Mouse (Mus musculus) heart, embryonic 14.5 days (tissue): ENCODE data around the gene Galnt17. TPM values are rescaled to one million over a fixed set of nuclear protein-coding genes. Genes with fewer than 3 reads are reported as not detected.

Experiments
- ATAC-seq: fragments of 200-750 bp; cut with Nextera tagmentation; 2 replicates; pipeline ENCODE4 v1.8.0; 2017; ENCODE audit warnings: low read depth, moderate TSS enrichment; ENCODE audit not compliant: insufficient number of reproducible peaks, insufficient read depth, low FRiP score
- H3K27ac ChIP-seq, 2 experiments: fragments of 200-500 bp in 1 of 2; fragments of 300-500 bp in 1 of 2; sonication (generic) in 1 of 2; replicated peaks in 1 of 2; 2 replicates each; pipeline ENCODE4 v1.5.1; 2012 to 2014; ENCODE audit warnings: low read depth in 2 of 2, low read length in 2 of 2, control low read depth in 1 of 2, mild to moderate bottlenecking in 1 of 2, mixed read lengths in 1 of 2; ENCODE audit not compliant: control insufficient read depth in 1 of 2, insufficient read depth in 1 of 2
- H3K27me3 ChIP-seq: fragments of 300-500 bp; sonication (generic); 2 replicates; pipeline ENCODE4 v1.6.1; 2014; ENCODE audit warnings: mild to moderate bottlenecking, low read length, control low read depth; ENCODE audit not compliant: control insufficient read depth, insufficient read depth
- H3K36me3 ChIP-seq: fragments of 300-500 bp; sonication (generic); 2 replicates; pipeline ENCODE4 v1.6.1; 2014; ENCODE audit warnings: mild to moderate bottlenecking, control low read depth, low read length, mixed read lengths; ENCODE audit not compliant: control insufficient read depth, insufficient read depth
- H3K4me1 ChIP-seq, 2 experiments: fragments of 200-500 bp in 1 of 2; fragments of 300-500 bp in 1 of 2; sonication (generic) in 1 of 2; 2 replicates each; pipeline ENCODE4 v1.6.1; 2012 to 2014; ENCODE audit warnings: low read length in 2 of 2, control low read depth in 1 of 2, mixed read lengths in 1 of 2; ENCODE audit not compliant: control insufficient read depth in 2 of 2, insufficient read depth in 2 of 2
- H3K4me2 ChIP-seq: fragments of 300-500 bp; sonication (generic); 2 replicates; pipeline ENCODE4 v1.6.1; 2014; ENCODE audit warnings: mild to moderate bottlenecking, low read length
- H3K4me3 ChIP-seq, 2 experiments: fragments of 200-500 bp in 1 of 2; fragments of 300-500 bp in 1 of 2; sonication (generic) in 1 of 2; 2 replicates each; pipeline ENCODE4 v1.5.1; 2012 to 2014; ENCODE audit warnings: low read length in 2 of 2, mild to moderate bottlenecking in 2 of 2, control low read depth in 1 of 2, low read depth in 1 of 2, moderate library complexity in 1 of 2; ENCODE audit not compliant: control insufficient read depth in 1 of 2, insufficient read depth in 1 of 2
- H3K9ac ChIP-seq: fragments of 300-500 bp; sonication (generic); 2 replicates; pipeline ENCODE4 v1.6.1; 2014; ENCODE audit warnings: mild to moderate bottlenecking, low read length
- H3K9me3 ChIP-seq: fragments of 300-500 bp; sonication (generic); 2 replicates; pipeline ENCODE4 v1.6.1; 2016; ENCODE audit warnings: low read length, control low read depth; ENCODE audit not compliant: control insufficient read depth
- WGBS: fragments of 180-500 bp; shearing (Covaris S2); extraction: QIAGEN DNeasy Blood & Tissue Kit; methylation state at CpG from one replicate; pipeline ENCODE4 v1.1.7; 2014; 5-methylcytosine and 5-hydroxymethylcytosine counted together
- polyA plus RNA-seq: library from polyadenylated mRNA; unstranded; fragments of >200 nt; fragmentation: Nextera tagmentation; extraction: Ambion mirVana; gene quantifications from 2 replicates; pipeline ENCODE4 v1.2.1, GENCODE M21; 2014

Gene Galnt17
- polyA plus RNA-seq, 1 experiment from 2014 or later: 1.6 TPM

- Histone ChIP-seq H3K4me2 (no peak overlapping the region), H3K27ac (no peak overlapping the region), H3K9ac (no peak overlapping the region), H3K36me3 (no peaks in the 10 kb centered on the region), H3K9me3 (no peaks in the 10 kb centered on the region), H3K4me1 (no peaks in the 10 kb centered on the region), H3K4me3 (no peak overlapping the region), H3K27me3 (no peaks in the 10 kb centered on the region)
- no peak for ATAC-seq
Observed at GRCm38 (mm10) chr5:131134809-131135208, 173.5 kb downstream of the Galnt17 start.

- 41% methylated on average over 8 of the region's 8 CpGs for WGBS
Observed at GRCm38 (mm10) chr5:131120296-131120840, 187.9 kb downstream of the Galnt17 start.

GRCm38 (mm10) chr5:131119896-131120295, 188.4 kb downstream of the Galnt17 start:
- Histone ChIP-seq H3K4me2 (no peak overlapping the region), H3K4me3 (no peak overlapping the region), H3K27ac (no peak overlapping the region), H3K4me1 (peaks cover 3 to 13% of the 10 kb centered on the region in 2 experiments), H3K36me3 (no peaks in the 10 kb centered on the region), H3K27me3 (no peaks in the 10 kb centered on the region), H3K9me3 (no peaks in the 10 kb centered on the region), H3K9ac (no peak overlapping the region)
- no peak for ATAC-seq
- 44% methylated on average over 4 of the region's 4 CpGs for WGBS

More at GRCm38 (mm10) chr5:131120296-131120840, 187.9 kb downstream of the Galnt17 start:
- Histone ChIP-seq H3K9ac (no peak overlapping the region), H3K9me3 (no peaks in the 10 kb centered on the region), H3K4me1 (peaks cover 3 to 13% of the 10 kb centered on the region in 2 experiments), H3K36me3 (no peaks in the 10 kb centered on the region), H3K27me3 (no peaks in the 10 kb centered on the region), H3K4me2 (no peak overlapping the region), H3K4me3 (no peak overlapping the region), H3K27ac (no peak overlapping the region)
- ATAC-seq: no peak

GRCm38 (mm10) chr5:131117391-131118040, 190.8 kb downstream of the Galnt17 start:
- H3K9me3 ChIP-seq: no peaks in the 10 kb centered on the region
- no peak overlapping the region for H3K9ac ChIP-seq
- no peaks in the 10 kb centered on the region for H3K27me3 ChIP-seq
- ATAC-seq: no peak
- H3K27ac ChIP-seq: no peak overlapping the region
- 79% methylated on average over 5 of the region's 5 CpGs for WGBS
- no peaks in the 10 kb centered on the region for H3K36me3 ChIP-seq
- no peak overlapping the region for H3K4me2 ChIP-seq
- H3K4me3 ChIP-seq: no peak overlapping the region
- peaks cover 3 to 13% of the 10 kb centered on the region in 2 experiments for H3K4me1 ChIP-seq

GRCm38 (mm10) chr5:131113850-131114470, 194.3 kb downstream of the Galnt17 start:
- no peak overlapping the region for H3K27ac ChIP-seq
- no peaks in the 10 kb centered on the region for H3K27me3 ChIP-seq
- no peak overlapping the region for H3K9ac ChIP-seq
- no peak overlapping the region for H3K4me3 ChIP-seq
- H3K9me3 ChIP-seq: no peaks in the 10 kb centered on the region
- no peak overlapping the region for H3K4me2 ChIP-seq
- H3K4me1 ChIP-seq: no peaks in the 10 kb centered on the region
- no peak for ATAC-seq
- WGBS: 68% methylated on average over 5 of the region's 5 CpGs
- H3K36me3 ChIP-seq: no peaks in the 10 kb centered on the region

- Histone ChIP-seq H3K9ac (no peak overlapping the region), H3K36me3 (no peaks in the 10 kb centered on the region), H3K4me3 (no peak overlapping the region), H3K4me2 (no peak overlapping the region), H3K27me3 (no peaks in the 10 kb centered on the region), H3K4me1 (no peaks in the 10 kb centered on the region), H3K9me3 (peaks cover 6% of the 10 kb centered on the region; the same call in 1 of the 2 replicates), H3K27ac (no peak overlapping the region)
- whole genome bisulfite sequencing: 78% methylated on average over 1 of the region's 1 CpGs
- ATAC-seq: no peak
Observed at GRCm38 (mm10) chr5:131107188-131107587, 201.1 kb downstream of the Galnt17 start.

- Histone ChIP-seq H3K27ac (no peak overlapping the region), H3K4me2 (no peak overlapping the region), H3K4me1 (no peaks in the 10 kb centered on the region), H3K9ac (no peak overlapping the region), H3K9me3 (peaks cover 5% of the 10 kb centered on the region), H3K27me3 (no peaks in the 10 kb centered on the region), H3K36me3 (no peaks in the 10 kb centered on the region), H3K4me3 (no peak overlapping the region)
- no peak for ATAC-seq
- 84% methylated on average over 4 of the region's 4 CpGs for WGBS
Observed at GRCm38 (mm10) chr5:131096824-131097223, 211.5 kb downstream of the Galnt17 start.
